Mouse (Mus musculus): ENCODE results near the gene Arid3a.

Arid3a gene

GRCm38 (mm10) chr10:79991548-79991947, 64.7 kb downstream of the Arid3a start:
- DNase-seq (ENCODE audit: extremely low read depth, low read depth, low spot score): no peak

GRCm38 (mm10) chr10:79994397-79995115, 67.7 kb downstream of the Arid3a start:
- DNase-seq (ENCODE audit: extremely low read depth, low read depth, low spot score): no peak

GRCm38 (mm10) chr10:79995636-79996035, 68.8 kb downstream of the Arid3a start:
- no peak for DNase-seq (ENCODE audit: extremely low read depth, low read depth, low spot score)

- DNase-seq (ENCODE audit: extremely low read depth, low read depth, low spot score): no peak
Measured at GRCm38 (mm10) chr10:79996272-79997033, 69.6 kb downstream of the Arid3a start, which contains the start of gene Abca7. Abca7 (plus strand) TSS chr10:79996494.

- no peak for DNase-seq (ENCODE audit: extremely low read depth, low read depth, low spot score)
Measured at GRCm38 (mm10) chr10:79997034-79997760, 70.4 kb downstream of the Arid3a start.

GRCm38 (mm10) chr10:79997819-79998218, 71.0 kb downstream of the Arid3a start:
- no peak for DNase-seq (ENCODE audit: extremely low read depth, low read depth, low spot score)

- DNase-seq (ENCODE audit: extremely low read depth, low read depth, low spot score): no peak
Measured at GRCm38 (mm10) chr10:80001945-80002344, 75.1 kb downstream of the Arid3a start.

- DNase-seq (ENCODE audit: extremely low read depth, low read depth, low spot score): no peak
Measured at GRCm38 (mm10) chr10:80002829-80003228, 76.0 kb downstream of the Arid3a start.

- DNase-seq (ENCODE audit: extremely low read depth, low read depth, low spot score): no peak
Measured at GRCm38 (mm10) chr10:80003374-80004232, 76.8 kb downstream of the Arid3a start.

- DNase-seq (ENCODE audit: extremely low read depth, low read depth, low spot score): no peak
Measured at GRCm38 (mm10) chr10:80004233-80004705, 77.4 kb downstream of the Arid3a start.

Data from fat pad, adult 2 months (tissue).